In genomic region chr17:55932635-55933034, GRCm38 (mm10) we compare ENCODE assay signal across 8 mouse cellular contexts. TPM values are rescaled to one million over a fixed set of nuclear protein-coding genes. Genes with fewer than 3 reads are reported as not detected.
DNase-seq lines count a peak whose midpoint lies in the region; ATAC-seq lines count a peak whose summit lies in the region.

No protein-coding gene starts in this region.

- DNase-seq in midbrain, embryonic 10.5 days (ENCODE audit: low spot score): no peak
- no peak for DNase-seq in midbrain, embryonic 11.5 days (ENCODE audit: low spot score, missing footprints)
- no peak for DNase-seq in forebrain, embryonic 11.5 days (ENCODE audit: low spot score)
- peak; percentile 45 for DNase-seq in liver
- DNase-seq in thymus, postnatal 10 days (ENCODE audit: low spot score in 2 of 2): no peak
- DNase-seq in ovary, adult 18-20 months (ENCODE audit: low spot score): no peak
- DNase-seq in lung, postnatal 36 days: no peak

- no peaks in the 10 kb centered on the region for H3K27me3 ChIP-seq in midbrain, embryonic 10.5 days (ENCODE audit: low read depth, poor library complexity, severe bottlenecking)
- no peaks in the 10 kb centered on the region for H3K27me3 ChIP-seq in midbrain, embryonic 11.5 days (ENCODE audit: control insufficient read depth, insufficient read depth, low read length)
- no peaks in the 10 kb centered on the region for H3K27me3 ChIP-seq in forebrain, embryonic 11.5 days (ENCODE audit: control insufficient read depth, insufficient read depth, low read length)
- no peaks in the 10 kb centered on the region for H3K27me3 ChIP-seq in stomach, embryonic 16.5 days (ENCODE audit: control insufficient read depth, insufficient read depth, low read length)

- no peak overlapping the region for H3K4me2 ChIP-seq in midbrain, embryonic 11.5 days
- H3K4me2 ChIP-seq in forebrain, embryonic 11.5 days (ENCODE audit: low read depth, low read length, severe bottlenecking): peak overlapping the region; percentile 70; the same call in 1 of the 2 replicates
- peak overlapping the region; percentile 90 for H3K4me2 ChIP-seq in stomach, embryonic 16.5 days (ENCODE audit: low read depth, low read length)

- no peaks in the 10 kb centered on the region for H3K36me3 ChIP-seq in midbrain, embryonic 10.5 days
- H3K36me3 ChIP-seq in midbrain, embryonic 11.5 days (ENCODE audit: control insufficient read depth, insufficient read depth, low read length): no peaks in the 10 kb centered on the region
- no peaks in the 10 kb centered on the region for H3K36me3 ChIP-seq in forebrain, embryonic 11.5 days (ENCODE audit: control insufficient read depth, insufficient read depth, low read length)
- H3K36me3 ChIP-seq in stomach, embryonic 16.5 days (ENCODE audit: control insufficient read depth, insufficient read depth, low read length): no peaks in the 10 kb centered on the region

- ATAC-seq in midbrain, embryonic 11.5 days (ENCODE audit: low FRiP score): no peak
- ATAC-seq in forebrain, embryonic 11.5 days (replicated peaks; ENCODE audit: low FRiP score): peak; percentile 19; the same call in 1 of the 2 replicates
- ATAC-seq in stomach, embryonic 16.5 days (ENCODE audit: insufficient read depth, low FRiP score): no peak

- H3K4me3 ChIP-seq in midbrain, embryonic 10.5 days: peak overlapping the region; percentile 61
- H3K4me3 ChIP-seq in midbrain, embryonic 11.5 days (ENCODE audit: low read depth, low read length): no peak overlapping the region
- peak overlapping the region; percentile 46 for H3K4me3 ChIP-seq in forebrain, embryonic 11.5 days (ENCODE audit: low read depth, low read length)
- H3K4me3 ChIP-seq in stomach, embryonic 16.5 days (replicated peaks; ENCODE audit: low read length): peak overlapping the region; percentile 75

- H3K9me3 ChIP-seq in midbrain, embryonic 10.5 days (replicated peaks): peaks cover 18% of the 10 kb centered on the region; the same call in 1 of the 2 replicates
- no peaks in the 10 kb centered on the region; the same call in 1 of the 2 replicates for H3K9me3 ChIP-seq in midbrain, embryonic 11.5 days (ENCODE audit: control insufficient read depth, low read length)
- no peaks in the 10 kb centered on the region for H3K9me3 ChIP-seq in forebrain, embryonic 11.5 days (ENCODE audit: control insufficient read depth, low read length)
- H3K9me3 ChIP-seq in stomach, embryonic 16.5 days (replicated peaks; ENCODE audit: control insufficient read depth, low read length): peaks cover 3% of the 10 kb centered on the region; the same call in 1 of the 2 replicates

- peaks cover 12% of the 10 kb centered on the region for H3K4me1 ChIP-seq in midbrain, embryonic 10.5 days
- peaks cover 5% of the 10 kb centered on the region; the same call in 1 of the 2 replicates for H3K4me1 ChIP-seq in midbrain, embryonic 11.5 days (ENCODE audit: control insufficient read depth, insufficient read depth, low read length)
- H3K4me1 ChIP-seq in forebrain, embryonic 11.5 days (replicated peaks; ENCODE audit: control insufficient read depth, insufficient read depth, low read length): no peaks in the 10 kb centered on the region
- peaks cover 4% of the 10 kb centered on the region; the same call in 1 of the 2 replicates for H3K4me1 ChIP-seq in stomach, embryonic 16.5 days (ENCODE audit: control insufficient read depth, insufficient read depth, low read length)

- WGBS in midbrain, embryonic 10.5 days: 72% methylated on average over 2 of the region's 2 CpGs
- 73% methylated on average over 2 of the region's 2 CpGs for WGBS in midbrain, embryonic 11.5 days
- WGBS in forebrain, embryonic 11.5 days: 79% methylated on average over 2 of the region's 2 CpGs
- 65% methylated on average over 2 of the region's 2 CpGs for WGBS in stomach, embryonic 16.5 days

- H3K27ac ChIP-seq in midbrain, embryonic 10.5 days (replicated peaks): peak overlapping the region; percentile 90; the same call in 1 of the 2 replicates
- H3K27ac ChIP-seq in midbrain, embryonic 11.5 days (ENCODE audit: low read depth, low read length): no peak overlapping the region
- no peak overlapping the region for H3K27ac ChIP-seq in forebrain, embryonic 11.5 days (ENCODE audit: low read depth, low read length)
- no peak overlapping the region for H3K27ac ChIP-seq in stomach, embryonic 16.5 days (ENCODE audit: low read length)

- H3K9ac ChIP-seq in midbrain, embryonic 11.5 days (ENCODE audit: low read length): no peak overlapping the region
- peak overlapping the region; percentile 12; the same call in 1 of the 2 replicates for H3K9ac ChIP-seq in forebrain, embryonic 11.5 days (ENCODE audit: low read length)
- peak overlapping the region; percentile 83 for H3K9ac ChIP-seq in stomach, embryonic 16.5 days (ENCODE audit: low read length)

RNA-seq across cellular contexts. Expression of gene Zfp119b, which starts 16.7 kb away (rescaled TPM):
- 5.4 and 5.8 TPM in 2 replicates for polyA plus RNA-seq in midbrain, embryonic 10.5 days (2016; fragmentation: Nextera tagmentation; extraction: Ambion mirVana)
- 6.3 and 6.7 TPM in 2 replicates for polyA plus RNA-seq in midbrain, embryonic 11.5 days (2014; fragmentation: Nextera tagmentation; extraction: Ambion mirVana)
- polyA plus RNA-seq in forebrain, embryonic 11.5 days (2014; fragmentation: Nextera tagmentation; extraction: Ambion mirVana): 5.5 and 8.5 TPM in 2 replicates
- 6.0 and 6.2 TPM in 2 replicates for polyA plus RNA-seq in stomach, embryonic 16.5 days (2015; fragmentation: Nextera tagmentation; extraction: Ambion mirVana)

RNA-seq across cellular contexts. Expression of gene Ebi3, which starts 19.8 kb away (rescaled TPM):
- polyA plus RNA-seq in midbrain, embryonic 10.5 days (2016; fragmentation: Nextera tagmentation; extraction: Ambion mirVana): 2.1 and 2.3 TPM in 2 replicates
- 2.1 and 2.7 TPM in 2 replicates for polyA plus RNA-seq in midbrain, embryonic 11.5 days (2014; fragmentation: Nextera tagmentation; extraction: Ambion mirVana)
- 2.0 and 2.1 TPM in 2 replicates for polyA plus RNA-seq in forebrain, embryonic 11.5 days (2014; fragmentation: Nextera tagmentation; extraction: Ambion mirVana)
- 4.0 and 4.7 TPM in 2 replicates for polyA plus RNA-seq in stomach, embryonic 16.5 days (2015; fragmentation: Nextera tagmentation; extraction: Ambion mirVana)

RNA-seq across cellular contexts. Expression of gene Yju2, which starts 26.3 kb away (rescaled TPM):
- 31.0 and 34.0 TPM in 2 replicates for polyA plus RNA-seq in midbrain, embryonic 10.5 days (2016; fragmentation: Nextera tagmentation; extraction: Ambion mirVana)
- 21.3 and 24.4 TPM in 2 replicates for polyA plus RNA-seq in midbrain, embryonic 11.5 days (2014; fragmentation: Nextera tagmentation; extraction: Ambion mirVana)
- 27.4 and 28.2 TPM in 2 replicates for polyA plus RNA-seq in forebrain, embryonic 11.5 days (2014; fragmentation: Nextera tagmentation; extraction: Ambion mirVana)
- 21.6 and 24.3 TPM in 2 replicates for polyA plus RNA-seq in stomach, embryonic 16.5 days (2015; fragmentation: Nextera tagmentation; extraction: Ambion mirVana)

RNA-seq across cellular contexts. Expression of gene Shd, which starts 37.6 kb away (rescaled TPM):
- 68.4 and 103 TPM in 2 replicates for polyA plus RNA-seq in midbrain, embryonic 10.5 days (2016; fragmentation: Nextera tagmentation; extraction: Ambion mirVana)
- polyA plus RNA-seq in midbrain, embryonic 11.5 days (2014; fragmentation: Nextera tagmentation; extraction: Ambion mirVana): 81.9 and 89.1 TPM in 2 replicates
- polyA plus RNA-seq in forebrain, embryonic 11.5 days (2014; fragmentation: Nextera tagmentation; extraction: Ambion mirVana): 65.1 and 77.9 TPM in 2 replicates
- 8.1 and 8.6 TPM in 2 replicates for polyA plus RNA-seq in stomach, embryonic 16.5 days (2015; fragmentation: Nextera tagmentation; extraction: Ambion mirVana)

RNA-seq across cellular contexts. Expression of gene Zfp959, which starts 40.7 kb away (rescaled TPM):
- polyA plus RNA-seq in midbrain, embryonic 10.5 days (2016; fragmentation: Nextera tagmentation; extraction: Ambion mirVana): 12.9 and 14.8 TPM in 2 replicates
- polyA plus RNA-seq in midbrain, embryonic 11.5 days (2014; fragmentation: Nextera tagmentation; extraction: Ambion mirVana): 12.9 and 14.0 TPM in 2 replicates
- polyA plus RNA-seq in forebrain, embryonic 11.5 days (2014; fragmentation: Nextera tagmentation; extraction: Ambion mirVana): 14.4 and 14.5 TPM in 2 replicates
- 12.6 and 13.2 TPM in 2 replicates for polyA plus RNA-seq in stomach, embryonic 16.5 days (2015; fragmentation: Nextera tagmentation; extraction: Ambion mirVana)
